Mouse (Mus musculus): Measurements from ENCODE around the gene Tmem132b.

The Tmem132b gene

DNA sequence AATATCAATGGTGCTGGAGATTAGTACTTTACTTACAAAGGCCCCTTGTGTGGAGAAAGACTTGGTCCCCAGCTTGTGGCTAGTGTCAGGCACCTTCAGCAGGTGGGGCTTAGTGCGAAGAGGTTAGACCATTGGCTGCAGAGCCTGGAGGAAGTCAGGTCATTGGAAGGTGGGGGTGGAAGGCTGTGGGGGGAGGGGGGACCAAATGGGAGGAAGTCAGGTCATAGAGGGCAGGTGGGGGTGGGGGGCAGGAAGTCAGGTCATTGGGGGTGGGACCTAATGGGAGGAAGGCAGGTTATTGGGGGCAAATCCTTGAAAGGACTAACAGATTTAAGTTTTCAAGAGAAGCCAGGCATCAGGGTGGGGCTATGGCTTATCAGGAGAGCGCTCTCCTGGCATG, 44.3 kb downstream of the Tmem132b start:
- DNase-seq (ENCODE audit: low read depth, low spot score), result no peak

DNA sequence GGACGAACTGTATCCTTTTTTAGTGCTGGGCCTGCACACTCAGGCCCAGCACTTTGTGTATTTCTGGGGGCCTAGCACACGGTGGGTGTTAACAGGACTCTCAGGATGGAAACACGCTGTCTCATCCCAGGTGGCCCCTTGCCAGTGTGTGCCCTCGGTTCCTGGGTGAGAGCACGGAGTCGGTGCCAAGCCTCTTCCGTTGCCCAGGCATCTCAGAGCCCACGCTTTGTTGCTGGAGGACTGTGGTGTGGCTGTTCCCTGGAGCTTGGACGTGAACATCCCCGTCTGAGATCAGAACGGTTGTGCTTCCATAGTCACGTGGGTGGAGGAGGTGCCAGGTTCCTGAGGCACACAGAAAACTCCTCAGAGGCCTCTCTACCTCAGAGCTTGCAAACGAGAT, 47.1 kb downstream of the Tmem132b start:
- DNase-seq (ENCODE audit: low read depth, low spot score), result no peak

DNA sequence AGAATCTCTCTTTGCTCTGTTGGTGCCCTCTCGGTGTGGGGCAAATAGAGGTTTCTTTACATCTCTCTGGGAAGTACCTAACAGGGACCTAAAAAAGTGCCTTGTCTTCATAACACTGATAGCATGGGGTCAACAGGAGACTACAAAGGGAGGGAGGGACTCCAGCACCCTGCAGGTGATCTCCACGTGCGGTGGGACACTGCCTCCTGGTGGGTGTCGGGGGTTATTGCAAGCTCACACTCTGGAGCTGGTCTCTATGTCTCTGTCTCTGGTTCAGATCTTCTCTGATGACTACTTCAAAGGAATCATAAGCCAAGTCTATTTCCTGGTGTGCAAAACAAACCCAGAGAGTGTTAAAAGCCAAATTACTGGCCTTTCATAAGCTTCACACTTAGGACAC, 47.6 kb downstream of the Tmem132b start:
- DNase-seq (ENCODE audit: low read depth, low spot score), result no peak

DNA sequence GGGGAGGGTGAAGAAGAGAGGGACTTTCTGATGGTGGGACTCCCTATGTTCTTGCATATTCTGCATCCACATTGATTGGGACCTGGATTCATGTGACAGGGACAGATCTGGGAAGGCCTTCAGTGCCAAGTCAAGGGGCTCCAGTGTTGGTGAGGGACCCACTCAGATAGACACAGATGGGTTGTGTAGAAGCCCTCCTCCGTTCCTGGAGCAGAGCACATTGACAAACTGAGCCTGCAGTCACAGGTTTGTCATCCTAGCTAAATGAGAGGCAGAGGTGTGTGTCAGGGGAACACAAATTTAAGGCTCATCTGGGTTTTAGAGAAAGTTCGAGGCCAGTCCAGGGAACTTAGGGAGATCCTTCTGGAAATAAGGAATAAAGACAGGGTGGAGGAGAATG, 51.7 kb downstream of the Tmem132b start:
- DNase-seq (ENCODE audit: low read depth, low spot score), result no peak

DNA sequence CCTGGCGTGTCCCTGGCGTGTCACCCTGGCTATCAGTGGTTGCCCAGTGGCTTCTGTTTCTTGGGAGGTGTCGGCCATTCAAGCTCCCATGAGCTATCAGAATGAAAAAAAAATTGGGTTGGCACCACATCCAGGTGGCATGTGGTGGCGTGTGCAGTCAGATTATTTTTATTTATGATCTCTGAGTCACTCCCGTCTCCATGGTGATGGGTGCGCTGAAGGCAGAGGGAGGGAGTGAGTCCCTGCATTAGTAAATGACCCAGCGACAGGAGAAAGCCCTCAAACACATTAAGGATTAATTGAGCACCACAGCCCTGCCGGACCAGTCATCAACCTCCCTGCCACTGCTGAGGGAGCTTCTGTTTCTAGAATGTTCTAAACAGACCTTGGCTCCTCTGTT, 52.3 kb downstream of the Tmem132b start:
- DNase-seq (ENCODE audit: low read depth, low spot score), result no peak

DNA sequence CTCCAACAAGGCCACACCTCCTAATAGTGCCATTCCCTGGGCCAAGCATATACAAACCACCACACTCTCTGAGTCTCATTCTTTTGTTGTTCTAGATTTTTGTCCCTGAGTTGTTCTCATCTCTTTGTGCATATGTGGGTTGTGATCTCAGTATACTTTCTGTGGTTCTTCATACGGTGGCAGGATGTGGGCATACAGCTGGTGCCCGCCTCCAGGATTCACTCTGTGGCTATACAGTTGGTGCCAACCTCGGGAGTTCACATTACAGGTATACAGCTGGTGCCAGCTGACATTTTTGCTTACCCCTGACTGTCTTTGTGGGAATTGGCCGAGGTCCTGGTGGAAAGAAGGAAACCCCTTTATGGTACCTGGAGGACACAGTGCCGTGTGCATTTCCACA, 53.6 kb downstream of the Tmem132b start:
- DNase-seq (ENCODE audit: low read depth, low spot score), result no peak

DNA sequence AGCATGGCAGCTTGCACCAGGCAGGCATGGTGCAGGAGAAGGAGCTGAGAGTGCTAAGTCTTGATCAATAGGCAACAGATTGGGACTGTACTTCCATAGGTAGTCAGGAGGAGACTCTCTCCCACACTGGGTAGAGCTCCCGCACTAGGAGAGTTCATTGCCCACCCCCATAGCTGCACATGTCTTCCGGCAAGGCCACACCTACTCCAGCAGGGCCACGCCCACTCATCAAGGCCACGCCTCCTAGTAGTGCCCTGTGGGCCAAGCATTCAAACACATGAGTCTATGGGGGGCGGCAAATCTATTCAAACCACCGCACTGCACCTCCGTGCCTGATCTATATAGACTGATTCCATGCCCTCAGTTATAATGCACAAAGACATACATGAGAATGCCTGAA, 56.6 kb downstream of the Tmem132b start:
- DNase-seq (ENCODE audit: low read depth, low spot score), result no peak

DNA sequence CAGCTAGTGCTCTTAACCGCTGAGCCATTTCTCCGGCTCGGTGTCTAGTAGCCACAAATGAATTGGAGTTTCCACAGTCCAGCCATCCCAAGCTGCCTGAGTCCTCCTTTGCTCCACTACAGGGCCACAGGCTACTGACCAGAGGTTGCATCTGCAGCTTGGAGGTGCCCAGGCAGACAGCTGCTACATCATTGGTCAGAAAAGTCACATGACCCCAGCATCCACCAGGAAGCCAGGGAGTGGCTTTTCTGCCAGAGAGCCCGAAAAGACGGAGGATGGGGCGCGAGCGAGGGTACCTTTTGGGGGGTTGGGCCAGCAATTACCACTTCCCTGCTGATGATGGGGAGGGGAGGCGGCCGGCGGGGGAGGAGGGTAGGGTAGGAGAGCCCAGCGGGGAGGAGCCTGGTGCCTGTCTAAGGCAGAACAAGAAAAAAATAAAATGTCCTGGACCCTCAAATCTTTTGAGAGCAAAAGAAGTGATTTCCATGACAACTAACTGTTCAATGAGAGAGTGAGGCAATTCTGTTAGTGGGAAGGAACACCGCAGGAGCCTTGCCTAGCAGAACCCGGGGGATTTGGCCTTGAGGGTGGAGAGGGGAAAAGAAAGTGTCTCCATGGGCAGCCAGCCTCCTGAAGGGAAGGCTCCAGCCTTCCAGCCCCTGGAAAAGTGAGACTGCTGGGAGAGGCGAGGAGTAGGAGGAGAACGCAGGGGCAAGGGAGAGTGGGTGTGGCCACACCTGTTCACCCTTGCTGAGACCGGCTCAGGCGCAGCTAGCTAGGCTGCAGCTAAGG, 57.5 kb downstream of the Tmem132b start:
- peak; percentile 52 for DNase-seq (ENCODE audit: low read depth, low spot score)

DNA sequence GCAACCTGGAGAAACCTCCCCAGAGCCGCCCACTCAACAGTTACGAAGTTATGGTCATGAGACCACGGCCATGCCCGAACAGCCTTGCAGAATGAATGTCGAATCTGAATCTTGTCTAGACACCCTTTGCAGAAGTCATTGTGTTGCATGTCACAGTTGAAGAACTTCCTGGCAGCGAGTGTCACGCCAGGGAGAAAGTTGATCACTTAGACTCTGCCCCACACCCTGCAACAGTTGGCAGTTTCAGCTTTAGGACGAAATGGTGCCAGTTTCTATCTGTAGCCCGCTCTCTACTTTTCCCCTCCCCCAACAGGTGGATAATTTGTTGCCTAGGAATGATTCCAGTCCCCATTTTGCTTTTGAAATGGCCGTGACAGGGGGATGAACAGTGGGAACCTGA, 66.5 kb downstream of the Tmem132b start:
- DNase-seq (ENCODE audit: low read depth, low spot score), result no peak

DNA sequence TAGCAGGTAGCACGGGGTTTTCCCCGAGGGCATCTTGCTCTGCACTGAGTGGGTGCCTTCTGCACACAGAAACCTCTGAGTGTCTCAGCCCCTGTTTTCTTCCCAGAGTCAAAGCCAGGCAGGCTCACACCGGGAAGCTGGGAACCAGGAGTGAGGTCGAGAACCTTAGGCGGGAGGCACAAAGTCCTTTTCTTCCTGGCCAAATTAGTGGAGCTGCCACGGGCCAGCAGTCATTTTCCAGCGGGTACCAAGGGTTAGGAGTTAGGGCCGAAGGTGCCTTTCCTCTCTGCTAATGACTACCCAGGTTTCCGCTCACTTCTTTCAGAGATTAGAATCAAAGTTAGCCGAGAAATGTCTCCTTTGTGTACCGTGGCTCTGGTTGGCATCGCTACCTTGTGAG, 75.6 kb downstream of the Tmem132b start:
- DNase-seq (ENCODE audit: low read depth, low spot score), result no peak

DNA sequence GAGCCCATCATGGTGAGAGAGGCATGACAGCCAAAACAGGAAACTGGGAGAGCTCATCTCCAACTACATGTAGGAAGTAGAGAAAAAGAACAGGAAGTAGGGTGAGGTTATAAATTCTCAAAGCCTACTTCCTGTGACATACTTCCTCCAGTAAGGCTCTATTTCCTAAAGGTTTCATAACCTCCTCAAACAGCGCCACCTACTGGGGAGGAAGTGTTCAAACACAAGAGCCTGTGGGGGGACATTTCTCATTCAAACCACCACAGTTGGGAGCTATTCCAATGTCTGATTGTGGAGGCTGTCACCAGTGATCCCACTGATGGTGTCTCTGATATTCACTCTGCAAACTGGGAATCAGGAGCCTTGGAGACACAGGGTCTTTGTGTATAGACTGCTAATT, 78.4 kb downstream of the Tmem132b start:
- no peak for DNase-seq (ENCODE audit: low read depth, low spot score)

DNA sequence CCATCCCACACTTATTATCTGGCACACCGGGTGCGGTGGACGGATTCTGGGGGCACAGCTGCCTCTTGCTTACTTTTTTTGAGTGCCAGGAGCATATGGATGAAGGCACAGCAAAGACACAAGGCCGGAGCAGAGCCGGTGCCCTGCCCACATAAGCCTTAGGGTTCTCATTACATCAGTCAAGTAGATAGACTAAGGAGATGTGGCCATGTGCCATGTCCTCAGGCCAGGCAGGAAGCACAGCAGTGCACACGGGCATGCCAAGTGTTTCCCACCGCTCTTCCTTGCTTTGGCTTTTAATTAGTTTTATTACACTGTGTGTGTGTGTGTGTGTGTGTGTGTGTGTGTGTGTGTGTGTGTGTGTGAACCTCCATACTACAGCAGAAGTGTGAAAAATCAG, 80.9 kb downstream of the Tmem132b start:
- no peak for DNase-seq (ENCODE audit: low read depth, low spot score)

DNA sequence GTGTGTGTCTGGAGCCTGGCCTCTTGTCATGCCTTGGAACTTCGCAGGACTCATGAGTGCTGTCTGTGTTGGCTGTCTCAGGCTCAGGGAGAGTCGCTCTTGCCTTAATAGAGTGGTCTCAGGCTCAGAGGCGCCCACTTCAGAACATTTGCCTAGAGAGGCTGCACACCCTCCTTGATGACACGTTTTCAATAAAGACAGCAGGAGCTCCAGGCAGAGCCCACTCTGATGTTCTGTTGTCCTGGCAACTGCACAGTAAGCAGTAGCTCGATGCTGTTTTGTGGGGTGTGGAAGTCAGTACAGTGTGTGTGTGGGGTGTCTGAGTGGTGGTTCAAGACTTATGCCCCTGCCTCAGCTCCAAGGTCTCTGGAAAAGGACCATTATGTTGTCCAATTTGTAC, 81.6 kb downstream of the Tmem132b start:
- no peak for DNase-seq (ENCODE audit: low read depth, low spot score)

DNA sequence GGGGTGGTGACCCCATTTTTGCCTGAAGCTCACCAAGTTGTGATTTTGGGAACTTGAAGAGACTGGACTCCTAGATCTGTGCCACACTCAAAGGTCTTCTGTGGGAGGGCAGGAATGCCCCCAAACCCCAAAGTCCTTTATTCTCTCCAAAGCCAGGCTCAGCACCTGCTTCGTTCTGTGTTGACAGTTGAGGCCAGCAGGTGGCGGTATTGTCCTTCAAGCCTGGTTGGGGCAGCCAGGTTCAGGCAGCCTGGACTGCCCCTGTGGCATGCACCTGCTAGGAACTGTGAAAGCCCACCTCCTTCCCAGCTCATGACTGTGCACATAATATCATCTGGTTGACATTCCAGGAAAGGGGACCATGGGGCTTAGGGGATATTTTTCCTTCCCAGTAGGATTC, 82.8 kb downstream of the Tmem132b start:
- no peak for DNase-seq (ENCODE audit: low read depth, low spot score)

DNA sequence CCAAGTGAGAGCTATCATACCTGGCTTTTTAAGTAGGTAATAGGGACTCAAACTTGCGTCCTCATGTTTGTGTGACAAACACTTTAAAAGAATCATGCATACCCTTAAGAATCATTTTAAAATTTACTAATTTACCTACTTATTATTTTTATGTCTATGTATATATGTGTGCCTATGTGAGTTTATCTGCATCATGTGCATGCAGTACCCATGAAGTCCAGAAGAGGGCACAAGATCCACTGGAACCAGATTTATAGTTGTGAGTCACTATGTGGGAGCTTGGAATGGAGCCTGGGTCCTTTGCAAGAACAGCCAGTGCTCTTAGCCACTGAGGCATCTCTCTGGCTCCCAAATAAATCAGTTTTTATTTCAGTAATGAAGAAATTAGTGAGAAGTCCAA, 85.5 kb downstream of the Tmem132b start:
- DNase-seq (ENCODE audit: low read depth, low spot score), result no peak

DNA sequence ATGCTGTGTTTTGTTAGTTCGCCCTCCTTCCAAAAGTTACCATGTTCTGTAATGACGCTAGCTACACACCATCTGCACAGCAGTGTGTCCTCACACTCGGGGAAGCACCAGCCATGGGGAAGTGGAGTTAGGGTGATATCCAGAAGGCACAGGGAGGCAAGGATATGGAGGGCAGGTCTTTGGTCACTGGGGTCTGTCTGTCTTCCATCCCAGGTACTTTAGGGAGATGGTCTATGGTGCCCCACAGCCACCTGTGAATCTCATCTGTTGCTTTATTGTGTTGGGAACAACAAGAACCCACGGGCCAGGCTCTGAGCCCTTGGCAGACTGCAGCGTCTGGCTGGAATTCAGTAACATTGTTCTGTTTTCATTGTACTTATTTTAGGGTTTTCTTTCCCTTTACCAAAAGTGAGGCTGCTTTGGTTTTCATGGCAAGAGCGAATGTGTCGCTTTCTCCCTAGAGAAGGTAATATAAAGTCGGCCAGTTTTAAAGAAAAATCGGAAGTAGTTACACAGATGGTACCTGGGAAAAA, 96.3 kb downstream of the Tmem132b start:
- DNase-seq (ENCODE audit: low read depth, low spot score), result no peak

DNA sequence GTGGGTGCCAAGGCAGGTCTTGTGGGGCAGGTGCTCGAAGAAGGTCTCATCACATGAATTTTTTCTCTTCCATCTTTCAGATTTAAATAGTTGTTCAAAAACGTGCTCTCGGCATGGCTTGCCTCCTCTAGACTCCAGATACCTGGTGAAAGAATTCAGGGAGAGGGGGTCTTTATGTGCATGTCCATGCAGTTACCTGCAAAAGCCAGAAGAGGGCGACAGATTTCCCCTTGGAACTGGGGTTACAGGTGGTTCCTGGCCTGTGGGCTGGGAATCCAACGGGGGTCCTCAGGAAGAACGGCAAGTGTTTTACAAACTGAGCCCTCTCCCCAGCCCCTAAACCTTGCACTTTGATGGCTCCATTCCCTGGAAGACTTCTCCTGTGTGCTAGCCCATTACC, 103.1 kb downstream of the Tmem132b start:
- no peak for DNase-seq (ENCODE audit: low read depth, low spot score)

DNA sequence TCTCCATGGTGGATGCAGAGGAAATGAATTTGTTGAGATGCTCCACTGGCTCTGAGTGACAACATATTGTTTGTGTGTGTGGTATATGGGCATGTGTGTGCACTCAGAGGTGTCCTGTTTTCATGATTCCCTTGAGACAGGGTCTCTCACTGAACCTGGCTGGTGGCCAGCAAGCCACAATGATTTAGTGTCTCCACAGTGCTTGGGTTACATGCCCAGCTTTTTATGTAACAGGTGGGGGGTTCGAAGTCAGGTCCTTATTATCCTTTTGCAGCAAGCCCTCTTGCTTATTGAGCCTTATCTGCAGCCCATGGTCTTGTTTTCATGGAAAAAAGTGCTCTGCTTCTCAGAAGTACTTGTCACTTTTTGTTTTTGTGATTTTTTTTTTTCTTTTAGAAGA, 109.4 kb downstream of the Tmem132b start:
- DNase-seq (ENCODE audit: low read depth, low spot score), result no peak

DNA sequence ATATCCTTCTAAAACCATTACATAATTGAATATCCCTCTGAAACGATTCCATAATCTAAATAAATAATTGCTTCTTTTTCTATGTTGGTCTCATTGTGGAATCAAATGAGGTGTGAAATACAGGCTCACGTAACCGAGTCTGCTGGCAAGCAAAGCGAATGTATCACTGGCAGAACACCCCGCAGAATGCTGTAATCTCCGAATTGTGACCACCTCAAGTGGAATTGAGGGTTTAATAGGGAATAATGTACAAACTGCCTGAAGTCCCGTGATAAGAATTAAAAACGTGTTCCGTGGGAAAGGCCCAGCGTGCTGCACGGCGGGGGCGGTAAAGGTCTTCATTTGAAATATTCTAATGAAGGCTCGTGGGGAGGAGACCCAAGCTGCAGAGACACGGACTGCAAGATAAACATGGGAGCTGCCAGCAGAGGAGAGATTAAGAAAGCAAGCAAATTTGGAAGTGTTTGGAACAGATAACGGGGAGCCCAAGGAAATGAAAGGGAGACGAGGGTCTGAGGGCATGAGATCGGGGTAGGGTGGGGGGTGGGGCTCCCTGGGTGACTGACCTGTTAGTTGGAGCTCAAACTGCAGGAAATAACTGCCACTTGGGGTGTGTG, 110.1 kb downstream of the Tmem132b start:
- DNase-seq (ENCODE audit: low read depth, low spot score), result no peak

DNA sequence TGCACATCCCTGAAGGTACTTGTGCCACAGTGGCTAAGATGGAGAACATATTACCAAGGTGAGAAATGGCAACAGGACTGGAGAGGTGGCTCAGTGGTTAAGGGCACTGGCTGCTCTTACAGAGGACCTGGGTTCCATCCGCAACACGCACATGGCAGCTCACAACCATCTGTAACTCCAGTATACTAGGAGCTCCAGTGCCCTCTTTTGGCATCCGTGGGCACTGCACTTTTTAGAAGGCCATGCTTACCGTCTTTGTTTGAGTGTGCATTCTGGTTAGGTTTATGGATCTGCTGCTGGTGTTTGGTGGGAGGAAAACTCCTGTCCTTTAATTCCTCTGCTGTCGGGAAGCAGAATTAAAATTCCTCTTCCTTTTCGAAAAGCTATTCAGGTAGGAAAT, 116.7 kb downstream of the Tmem132b start:
- no peak for DNase-seq (ENCODE audit: low read depth, low spot score)

DNA sequence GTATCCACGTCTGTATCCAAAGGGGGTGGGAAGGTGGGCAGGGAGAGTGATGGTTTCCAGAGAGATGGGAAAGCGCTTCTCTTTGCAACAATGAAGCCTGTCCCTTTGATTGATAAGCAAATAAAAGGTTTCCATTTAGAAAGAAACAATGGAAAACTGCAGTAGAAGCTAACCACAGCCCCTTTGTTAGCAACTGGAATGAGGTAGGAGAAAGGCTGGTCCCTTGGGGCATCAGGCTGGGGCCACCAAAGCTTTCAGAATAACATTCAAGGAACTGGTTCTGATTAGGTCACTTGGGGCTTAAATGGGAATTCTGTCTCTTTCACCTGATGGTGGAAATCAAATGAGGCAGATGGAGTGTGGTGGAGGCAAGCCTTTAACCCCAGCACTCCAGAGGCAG, 118.4 kb downstream of the Tmem132b start:
- no peak for DNase-seq (ENCODE audit: low read depth, low spot score)

DNA sequence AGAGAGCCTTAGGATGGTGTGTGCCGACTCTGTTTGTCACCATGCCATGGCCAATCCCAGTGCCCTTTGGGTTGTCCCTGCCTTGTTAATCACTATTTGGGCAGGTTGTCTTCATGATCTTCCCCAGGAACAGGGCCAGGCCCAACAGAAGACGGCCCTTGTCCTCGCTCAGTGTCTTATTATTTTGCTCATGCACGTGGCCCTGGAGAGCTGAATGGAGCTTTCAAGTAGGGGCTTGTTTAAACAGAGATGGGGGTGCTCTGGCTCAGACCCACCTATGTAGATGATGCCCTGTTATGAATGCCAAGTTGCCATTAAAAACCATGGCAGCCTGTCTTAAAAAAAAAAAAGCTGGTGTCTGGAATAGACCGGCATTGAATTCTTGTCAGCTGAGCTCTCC, 126.5 kb downstream of the Tmem132b start:
- no peak for DNase-seq (ENCODE audit: low read depth, low spot score)

DNA sequence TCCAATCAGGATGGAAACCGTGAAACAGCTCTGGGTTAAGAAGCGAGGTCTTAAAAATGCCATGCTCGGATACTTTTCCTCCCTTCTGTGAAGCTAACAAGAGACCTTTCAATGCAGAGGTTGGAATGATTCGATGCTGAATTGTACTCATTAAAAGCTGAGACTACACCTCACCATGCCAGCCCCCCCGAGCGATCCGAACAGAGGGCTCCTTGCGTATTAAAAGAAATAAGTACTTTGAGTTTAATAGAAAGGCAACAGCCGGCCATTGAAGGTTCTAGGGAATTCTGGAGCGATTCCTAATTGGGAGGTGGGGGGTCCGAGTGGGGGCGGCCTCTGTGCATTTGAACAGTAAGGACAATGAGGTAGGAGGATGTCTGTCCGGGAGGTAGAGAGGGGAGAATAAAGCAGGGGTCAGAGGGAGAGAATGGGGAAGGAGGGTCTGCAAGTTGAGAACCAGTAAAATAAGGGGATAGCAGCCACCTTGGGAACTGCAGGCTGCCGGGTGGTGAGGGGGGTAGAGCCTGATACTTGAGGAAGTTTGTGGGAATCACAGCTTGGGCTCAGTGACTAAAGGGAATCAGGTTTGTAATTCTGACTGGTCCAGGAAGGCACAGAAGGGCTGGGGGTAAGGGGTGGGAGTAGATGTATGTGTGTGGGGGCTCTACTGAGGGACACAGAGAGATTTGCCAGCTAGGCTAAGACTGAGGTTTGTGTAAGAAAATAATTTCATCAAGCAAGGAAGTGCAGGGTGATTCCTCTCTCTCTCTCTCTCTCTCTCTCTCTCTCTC, 127.6 kb downstream of the Tmem132b start:
- DNase-seq (ENCODE audit: low read depth, low spot score), result no peak
